Mouse (Mus musculus): ENCODE measurements around the gene Ephb2. TPM values are rescaled to one million over a fixed set of nuclear protein-coding genes. Genes with fewer than 3 reads are reported as not detected.

Gene Ephb2
- total RNA-seq, 2 experiments from 2014 or later = 12.3 to 13.5 TPM

DNA sequence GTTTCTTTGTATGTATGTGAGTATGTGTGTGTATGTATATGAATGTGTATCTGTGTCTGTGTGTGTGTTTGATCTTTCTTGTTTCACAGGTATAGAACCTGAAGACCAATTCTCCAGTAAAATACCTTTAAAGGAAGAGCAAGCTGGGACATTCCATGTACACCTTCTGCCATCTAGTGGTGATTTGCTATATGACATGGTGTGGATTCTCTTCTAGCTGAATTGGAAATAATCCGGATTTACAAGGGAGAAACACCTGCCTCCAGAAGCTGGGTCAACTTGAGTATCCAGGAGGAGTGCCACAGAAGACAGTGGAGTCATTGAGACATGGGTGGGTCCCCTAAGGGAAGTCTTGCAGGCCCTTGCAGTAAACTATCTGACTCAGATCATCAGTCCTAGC is 214.5 kb downstream of the Ephb2 start:
- DNase-seq (ENCODE audit: low spot score in 2 of 2) = no peak

DNA sequence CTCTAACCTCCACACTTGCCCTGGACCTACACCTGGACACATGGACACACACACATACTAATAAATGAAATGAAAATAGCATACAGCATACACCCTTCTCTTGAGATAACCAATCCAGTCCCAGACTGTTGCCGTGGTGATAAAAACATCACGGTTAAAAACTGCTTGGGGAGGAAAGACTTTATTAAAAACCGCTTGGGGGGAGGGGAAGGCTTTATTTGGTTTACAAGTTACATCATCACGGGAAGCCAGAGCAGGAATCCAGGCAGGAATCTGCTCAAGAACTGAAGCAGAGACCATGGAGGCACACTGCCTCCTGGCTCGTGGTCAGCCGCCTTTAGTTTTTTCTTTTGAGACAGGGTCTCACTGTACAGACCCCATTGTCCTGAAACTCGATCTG is 222.1 kb downstream of the Ephb2 start:
- DNase-seq (ENCODE audit: low spot score in 2 of 2) = no peak

DNA sequence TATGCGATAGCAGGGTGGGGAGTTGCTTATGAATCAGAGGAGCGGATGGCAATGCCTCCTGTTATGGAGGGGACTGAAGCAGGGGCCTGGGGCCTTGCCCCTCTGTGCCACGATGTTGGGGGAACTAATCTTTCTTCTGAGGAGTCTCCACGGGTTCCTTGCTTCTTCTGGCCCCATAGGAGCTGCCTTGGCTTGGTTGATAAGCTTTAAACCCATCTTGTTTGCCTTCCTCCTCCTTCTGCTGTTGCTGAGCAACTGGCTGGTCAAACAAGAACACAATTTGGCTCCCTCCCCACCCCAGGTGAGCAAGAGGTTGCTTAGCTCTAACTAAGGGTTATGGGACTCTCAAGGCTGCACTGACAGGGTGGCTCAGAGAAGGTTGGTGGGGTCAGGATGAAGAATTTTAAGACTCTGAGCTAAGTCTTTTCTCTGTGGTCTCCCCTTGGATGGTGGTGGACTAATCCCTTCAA is 225.4 kb downstream of the Ephb2 start, which contains the start of gene Tex46:
Gene Tex46, plus strand, starts transcription at position 51 of the 470 bp plus-strand sequence.
- no peak for DNase-seq (ENCODE audit: low spot score in 2 of 2)

DNA sequence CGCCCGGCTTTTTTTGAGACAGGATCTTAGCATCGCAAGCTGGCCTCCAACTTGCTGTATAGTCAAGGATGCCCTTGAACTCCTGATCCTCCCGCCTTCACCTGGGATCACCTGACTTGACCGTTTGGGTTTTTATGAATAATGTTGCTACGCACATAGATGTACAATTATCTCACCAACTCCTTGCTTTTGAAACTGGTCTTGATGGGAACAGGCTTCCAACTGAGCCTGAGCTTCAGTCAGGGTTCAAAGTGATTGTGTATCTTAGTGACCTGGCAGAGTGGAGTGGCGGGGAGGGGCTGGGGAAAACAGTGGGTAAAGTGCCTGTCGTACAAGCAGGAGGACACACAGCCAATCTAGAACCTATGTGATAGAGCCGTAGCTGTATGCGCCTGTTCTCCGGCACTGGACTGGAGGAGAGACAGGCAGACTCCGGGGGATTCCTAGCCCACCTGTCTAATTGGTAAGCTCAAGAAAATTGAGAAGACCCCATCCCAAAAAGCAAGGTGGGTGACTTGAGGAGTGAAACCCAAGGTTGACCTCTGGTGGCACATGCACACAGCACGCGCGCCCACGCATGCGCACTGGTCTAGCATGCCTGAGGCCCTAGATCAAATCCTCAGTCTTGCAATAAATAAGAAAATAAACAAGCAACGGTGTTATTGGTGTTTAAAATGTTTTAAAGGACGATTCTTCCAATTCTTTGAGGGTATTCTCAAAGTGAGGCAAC is 229.9 kb downstream of the Ephb2 start:
- DNase-seq (ENCODE audit: low spot score in 2 of 2) = no peak

DNA sequence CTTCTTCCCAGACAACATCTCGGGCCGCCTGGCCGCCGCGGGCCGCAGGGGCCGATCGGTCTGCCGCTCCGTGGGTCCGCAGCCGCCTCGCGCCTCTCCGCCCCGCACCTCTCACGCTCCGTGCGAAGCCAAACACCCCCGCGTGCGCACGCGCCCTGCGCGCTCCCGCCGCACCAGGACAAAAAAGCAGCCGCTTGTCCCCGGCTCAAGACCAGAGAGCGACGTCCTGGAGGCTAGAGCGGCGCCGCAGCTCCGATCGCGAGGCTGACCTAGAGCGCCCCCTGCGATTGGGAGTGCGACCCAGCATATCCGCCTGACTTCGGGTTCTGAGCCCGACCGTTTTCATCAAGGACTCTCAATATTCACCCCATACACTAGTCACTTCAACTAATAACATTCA is 233.2 kb downstream of the Ephb2 start, which contains the start of gene Kdm1a:
Gene Kdm1a, minus strand, starts transcription at position 156 of the 400 bp plus-strand sequence.
- DNase-seq (ENCODE audit: low spot score in 2 of 2) = peak; percentile 90 to 96

DNA sequence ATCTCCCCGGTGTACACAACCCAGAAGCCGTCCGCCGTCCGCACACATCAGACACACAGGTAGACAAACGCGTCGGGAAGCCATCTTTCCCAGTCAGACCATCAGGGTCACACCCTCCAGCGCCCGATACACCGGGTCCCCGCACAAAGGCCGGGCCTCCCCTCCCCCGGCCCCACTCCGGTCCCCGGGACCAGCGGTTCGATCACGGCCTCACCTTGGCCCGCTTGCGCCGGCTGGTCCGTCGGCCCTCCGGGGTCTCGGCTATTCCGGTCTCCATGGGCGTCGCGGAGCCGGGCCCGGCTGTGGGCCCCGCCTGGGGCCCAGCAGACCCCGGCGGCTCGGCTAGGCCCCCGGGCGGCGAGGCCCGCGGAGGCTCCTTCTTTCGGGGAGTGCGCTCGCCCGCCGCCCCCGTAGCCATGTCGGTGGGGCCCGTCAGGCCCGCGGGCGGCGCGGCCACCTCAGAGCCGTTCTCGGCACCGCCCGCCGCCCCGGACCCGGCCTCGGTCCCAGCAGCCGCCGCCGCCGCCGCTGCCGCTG is 233.7 kb downstream of the Ephb2 start:
- DNase-seq (ENCODE audit: low spot score in 2 of 2) = peak in 1 of 2 experiments; percentile 43

DNA sequence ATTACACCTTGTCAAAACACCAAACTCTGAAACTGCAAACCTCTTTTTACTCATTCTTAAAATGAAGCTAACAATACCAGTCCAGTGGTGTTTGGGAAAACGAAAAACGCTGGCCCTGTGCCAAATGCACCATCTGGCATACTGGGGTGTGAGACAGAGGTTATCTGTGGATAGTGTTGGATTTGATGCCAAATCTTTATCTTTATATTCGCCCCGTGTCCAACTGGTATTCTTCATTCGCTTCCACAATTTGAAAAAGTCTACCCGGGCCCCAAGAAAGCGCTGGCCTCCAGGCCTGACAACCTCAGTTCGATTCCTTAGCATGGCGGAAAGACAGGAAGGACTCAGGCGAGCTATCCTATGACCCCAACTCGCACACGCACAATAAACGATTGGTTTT is 234.3 kb downstream of the Ephb2 start:
- peak; percentile 40 to 71 for DNase-seq (ENCODE audit: low spot score in 2 of 2)

DNA sequence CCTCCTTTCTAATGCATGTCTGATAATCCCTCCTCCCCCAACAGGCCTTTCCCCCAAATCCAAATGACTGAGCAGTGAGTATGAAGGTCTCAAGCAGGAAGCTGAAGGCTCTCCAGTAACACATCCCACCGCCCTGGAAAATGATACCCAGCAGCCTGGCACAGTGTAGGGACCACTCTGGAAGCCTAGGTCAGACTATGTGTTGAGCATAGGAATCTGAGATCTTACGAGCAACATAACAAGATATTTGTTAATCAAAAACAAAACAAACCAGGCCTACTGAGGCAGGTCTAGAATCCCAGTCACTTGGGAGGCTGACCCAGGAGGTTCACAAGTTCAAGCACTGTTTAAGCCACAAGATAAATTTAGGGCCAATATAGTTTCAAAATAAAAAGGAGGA is 235.3 kb downstream of the Ephb2 start:
- no peak for DNase-seq (ENCODE audit: low spot score in 2 of 2)

DNA sequence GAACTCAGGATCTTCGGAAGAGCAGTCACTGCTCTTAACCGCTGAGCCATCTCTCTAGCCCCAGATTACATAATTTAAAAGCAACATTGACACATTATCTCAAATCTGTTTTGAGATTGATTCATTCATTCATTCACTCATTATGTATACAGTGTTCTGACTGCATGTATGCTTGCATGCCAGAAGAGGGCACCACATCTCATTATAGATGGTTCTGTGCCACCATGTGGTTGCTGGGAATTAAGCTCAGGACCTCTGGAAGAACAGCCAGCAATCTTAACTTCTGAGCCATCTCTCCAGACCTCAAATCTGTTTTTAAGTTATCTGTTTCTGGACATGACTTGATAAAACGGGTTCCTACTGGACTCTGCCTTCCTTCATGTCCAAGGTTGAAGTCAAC is 235.9 kb downstream of the Ephb2 start:
- DNase-seq (ENCODE audit: low spot score in 2 of 2) = no peak

DNA sequence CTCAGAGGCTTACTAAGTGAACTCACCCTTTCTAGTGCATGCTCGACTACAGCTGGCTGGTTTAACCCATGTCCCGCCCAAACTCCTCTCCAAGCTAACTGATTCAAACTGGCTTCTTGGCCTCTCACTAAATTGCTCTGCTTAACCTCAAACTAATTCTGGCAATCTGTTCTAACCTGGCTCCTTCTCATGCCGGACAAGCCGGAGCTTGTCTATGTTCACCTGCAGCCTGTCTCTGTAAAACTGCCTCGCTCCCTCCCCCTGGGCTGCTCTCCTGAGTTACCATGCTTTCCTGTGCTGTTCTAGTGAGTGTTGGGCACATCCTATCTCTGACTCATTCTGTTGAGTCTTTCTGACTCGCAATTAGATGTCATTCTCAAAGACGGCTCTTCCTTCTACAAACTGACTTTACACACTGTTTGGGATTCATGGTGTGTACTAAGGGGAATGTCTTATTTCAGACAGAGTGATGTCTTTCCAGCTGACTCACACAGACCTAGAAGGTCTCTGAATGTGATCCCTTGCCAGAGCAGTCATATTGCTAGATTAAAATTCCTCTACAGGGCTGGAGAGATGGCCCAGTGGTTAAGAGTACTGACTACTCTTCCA is 237.4 kb downstream of the Ephb2 start:
- no peak for DNase-seq (ENCODE audit: low spot score in 2 of 2)

Small RNA genes within 50 kb of the gene (microRNA-seq; reads per million reads assigned to microRNA genes)
- gene Gm22180 = not detected

Other genes starting within 250 kb of the Ephb2 start
- gene Kdm1a, start 233.3 kb downstream of the Ephb2 start, total RNA-seq (2021) = 10 to 100 TPM; 48.6 to 52.3 TPM
- gene Tex46, start 225.6 kb downstream of the Ephb2 start, total RNA-seq (2021) = not detected
- not detected for gene Lactbl1, start 213.4 kb downstream of the Ephb2 start, total RNA-seq (2021)
- gene C1qb, start 50.2 kb upstream of the Ephb2 start, total RNA-seq (2021) = 10 to 100 TPM; 33.7 to 39.4 TPM
- gene C1qc, start 57.1 kb upstream of the Ephb2 start, total RNA-seq (2021) = 10 to 100 TPM; 32.7 to 33.5 TPM
- 10 to 100 TPM; 32.4 to 36.3 TPM for gene C1qa, start 62.8 kb upstream of the Ephb2 start, total RNA-seq (2021)
- gene Epha8, start 120.8 kb upstream of the Ephb2 start, total RNA-seq (2021) = under 1 TPM; 0.08 to 0.10 TPM
- 1 to 10 TPM; 6.9 to 9.1 TPM for gene Zbtb40, start 212.8 kb upstream of the Ephb2 start, total RNA-seq (2021)